Mouse (Mus musculus) layer of hippocampus, adult 11-12 months (tissue): Measurements from ENCODE around the gene Ap3b1.

Experiments
- DNase-seq: peaks from one replicate; pipeline ENCODE4 v3.0.0; 2022; ENCODE audit warnings: low spot score

The Ap3b1 gene

GRCm38 (mm10) chr13:94454131-94454530, 95.4 kb downstream of the Ap3b1 start:
- DNase-seq, result no peak

- no peak for DNase-seq
Observed at GRCm38 (mm10) chr13:94459143-94459542, 100.4 kb downstream of the Ap3b1 start.

- DNase-seq, result no peak
Observed at GRCm38 (mm10) chr13:94464221-94464620, 105.5 kb downstream of the Ap3b1 start.

- no peak for DNase-seq
Observed at GRCm38 (mm10) chr13:94468551-94468950, 109.8 kb downstream of the Ap3b1 start.

GRCm38 (mm10) chr13:94471009-94471672, 112.4 kb downstream of the Ap3b1 start:
- no peak for DNase-seq

- no peak for DNase-seq
Observed at GRCm38 (mm10) chr13:94476208-94476607, 117.4 kb downstream of the Ap3b1 start.

GRCm38 (mm10) chr13:94480256-94480655, 121.5 kb downstream of the Ap3b1 start:
- no peak for DNase-seq

- no peak for DNase-seq
Observed at GRCm38 (mm10) chr13:94490684-94491083, 131.9 kb downstream of the Ap3b1 start.

- no peak for DNase-seq
Observed at GRCm38 (mm10) chr13:94491159-94491558, 132.4 kb downstream of the Ap3b1 start.

- DNase-seq, result no peak
Observed at GRCm38 (mm10) chr13:94497521-94497920, 138.8 kb downstream of the Ap3b1 start.

GRCm38 (mm10) chr13:94506411-94506810, 147.7 kb downstream of the Ap3b1 start:
- DNase-seq, result peak; percentile 45

- DNase-seq, result no peak
Observed at GRCm38 (mm10) chr13:94508344-94508743, 149.6 kb downstream of the Ap3b1 start.

GRCm38 (mm10) chr13:94513157-94513767, 154.5 kb downstream of the Ap3b1 start:
- no peak for DNase-seq

- no peak for DNase-seq
Observed at GRCm38 (mm10) chr13:94513898-94514297, 155.1 kb downstream of the Ap3b1 start.

- no peak for DNase-seq
Observed at GRCm38 (mm10) chr13:94514992-94515391, 156.2 kb downstream of the Ap3b1 start.

- DNase-seq, result no peak
Observed at GRCm38 (mm10) chr13:94516532-94516931, 157.8 kb downstream of the Ap3b1 start.

- DNase-seq, result no peak
Observed at GRCm38 (mm10) chr13:94518176-94518575, 159.4 kb downstream of the Ap3b1 start.

GRCm38 (mm10) chr13:94519276-94519675, 160.5 kb downstream of the Ap3b1 start:
- DNase-seq, result no peak

GRCm38 (mm10) chr13:94523213-94523612, 164.5 kb downstream of the Ap3b1 start:
- no peak for DNase-seq

- DNase-seq, result no peak
Observed at GRCm38 (mm10) chr13:94524669-94525238, 166.0 kb downstream of the Ap3b1 start.

- DNase-seq, result no peak
Observed at GRCm38 (mm10) chr13:94529138-94529537, 170.4 kb downstream of the Ap3b1 start.

GRCm38 (mm10) chr13:94533516-94533915, 174.8 kb downstream of the Ap3b1 start:
- no peak for DNase-seq

GRCm38 (mm10) chr13:94537336-94537735, 178.6 kb downstream of the Ap3b1 start:
- no peak for DNase-seq
